Comparison of ENCODE assay signal across 20 mouse cellular contexts in the genomic region with DNA sequence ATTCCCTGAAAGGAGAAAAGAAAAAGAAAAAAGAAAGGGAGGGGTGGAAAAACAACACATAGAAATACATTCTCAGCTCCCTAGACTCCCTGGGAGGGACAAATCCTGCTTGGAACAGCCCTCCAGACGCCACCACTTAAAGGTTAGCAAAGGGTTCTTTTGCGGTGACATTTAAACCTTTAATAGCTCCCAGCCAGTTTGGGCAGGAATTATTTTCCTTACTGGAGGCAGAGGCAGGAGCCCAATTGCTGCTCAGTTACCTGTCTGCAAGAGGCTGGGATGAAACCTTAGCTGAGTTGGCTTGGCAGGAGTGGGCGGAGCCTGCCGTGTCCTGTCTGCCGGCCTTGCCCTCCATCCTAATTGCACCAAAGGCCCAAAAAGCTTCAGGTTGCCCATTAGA.
DNase-seq lines count a peak whose midpoint lies in the region; ATAC-seq lines count a peak whose summit lies in the region.
"Had no signal": no experiment of that assay in that cellular context is flagged by ENCODE, and none has a peak within 500 bp of the region (broad histone marks: within the 10 kb centered on the region; RNA-seq: fewer than 3 reads in every experiment).

No protein-coding gene starts in this region.

- H3K9me3 ChIP-seq in limb, embryonic 11.5 days (ENCODE audit: control insufficient read depth, low read length), result no peaks in the 10 kb centered on the region
- H3K9me3 ChIP-seq in limb, embryonic 10.5 days (replicated peaks), result no peaks in the 10 kb centered on the region
- H3K9me3 ChIP-seq in embryonic facial prominence, embryonic 15.5 days (replicated peaks), result no peaks in the 10 kb centered on the region
- H3K9me3 ChIP-seq in heart, embryonic 12.5 days (replicated peaks), result no peaks in the 10 kb centered on the region
- H3K9me3 ChIP-seq in forebrain, embryonic 13.5 days (replicated peaks), result no peaks in the 10 kb centered on the region
- H3K9me3 ChIP-seq: forebrain, embryonic 10.5 days; midbrain, embryonic 10.5 days had no signal

- 42% methylated on average over 5 of the region's 5 CpGs for WGBS in limb, embryonic 11.5 days
- 53% methylated on average over 5 of the region's 5 CpGs for WGBS in limb, embryonic 10.5 days
- 19% methylated on average over 5 of the region's 5 CpGs for WGBS in embryonic facial prominence, embryonic 15.5 days
- 59% methylated on average over 5 of the region's 5 CpGs for WGBS in heart, embryonic 12.5 days
- WGBS in forebrain, embryonic 13.5 days, result 74% methylated on average over 5 of the region's 5 CpGs

- no peak overlapping the region for H3K27ac ChIP-seq in limb, embryonic 11.5 days (replicated peaks; ENCODE audit: low read depth, low read length)
- H3K27ac ChIP-seq in limb, embryonic 10.5 days, result no peak overlapping the region
- no peak overlapping the region for H3K27ac ChIP-seq in embryonic facial prominence, embryonic 15.5 days (replicated peaks)
- no peak overlapping the region for H3K27ac ChIP-seq in heart, embryonic 12.5 days (ENCODE audit: poor library complexity, severe bottlenecking)
- no peak overlapping the region for H3K27ac ChIP-seq in forebrain, embryonic 13.5 days
- H3K27ac ChIP-seq: forebrain, embryonic 10.5 days; hindbrain, embryonic 14.5 days; layer of hippocampus, adult 2 months; macrophage; midbrain, embryonic 10.5 days had no signal

- no peaks in the 10 kb centered on the region for H3K4me1 ChIP-seq in limb, embryonic 11.5 days (ENCODE audit: control insufficient read depth, insufficient read depth, low read length)
- H3K4me1 ChIP-seq in limb, embryonic 10.5 days, result peaks cover 13% of the 10 kb centered on the region
- H3K4me1 ChIP-seq in embryonic facial prominence, embryonic 15.5 days, result no peaks in the 10 kb centered on the region
- no peaks in the 10 kb centered on the region for H3K4me1 ChIP-seq in heart, embryonic 12.5 days (replicated peaks)
- no peaks in the 10 kb centered on the region for H3K4me1 ChIP-seq in forebrain, embryonic 13.5 days
- H3K4me1 ChIP-seq: forebrain, embryonic 10.5 days; midbrain, embryonic 10.5 days had no signal

- H3K4me2 ChIP-seq in limb, embryonic 11.5 days (ENCODE audit: low read depth, severe bottlenecking), result no peak overlapping the region
- H3K4me2 ChIP-seq in embryonic facial prominence, embryonic 15.5 days (replicated peaks), result no peak overlapping the region
- no peak overlapping the region for H3K4me2 ChIP-seq in heart, embryonic 12.5 days
- no peak overlapping the region for H3K4me2 ChIP-seq in forebrain, embryonic 13.5 days
- H3K4me2 ChIP-seq: hindbrain, embryonic 14.5 days; liver, embryonic 11.5 days had no signal

- no peak overlapping the region for H3K9ac ChIP-seq in limb, embryonic 11.5 days (ENCODE audit: low read length)
- H3K9ac ChIP-seq in embryonic facial prominence, embryonic 15.5 days, result no peak overlapping the region
- no peak overlapping the region for H3K9ac ChIP-seq in heart, embryonic 12.5 days
- no peak overlapping the region for H3K9ac ChIP-seq in forebrain, embryonic 13.5 days
- H3K9ac ChIP-seq: hindbrain, embryonic 14.5 days had no signal

- no peak for DNase-seq in limb, embryonic 11.5 days (ENCODE audit: low spot score)
- DNase-seq in limb, embryonic 10.5 days (ENCODE audit: low spot score), result no peak
- DNase-seq in embryo, embryonic 11 days, result peak; percentile 38
- peak; percentile 26 to 29 for DNase-seq in kidney, postnatal 4 days
- DNase-seq in spleen, postnatal 14 days (ENCODE audit: low spot score in 2 of 2), result no peak
- DNase-seq: adrenal gland, postnatal 10 days; B cell, adult 2 months; cerebellum, adult 9-10 months; layer of hippocampus, postnatal 36 days; right cerebral cortex, postnatal 4 days; thymus, postnatal 25 days had no signal

- H3K4me3 ChIP-seq in limb, embryonic 11.5 days (ENCODE audit: low read depth, low read length), result no peak overlapping the region
- H3K4me3 ChIP-seq in limb, embryonic 10.5 days, result no peak overlapping the region
- no peak overlapping the region for H3K4me3 ChIP-seq in embryonic facial prominence, embryonic 15.5 days (replicated peaks)
- no peak overlapping the region for H3K4me3 ChIP-seq in heart, embryonic 12.5 days
- no peak overlapping the region for H3K4me3 ChIP-seq in forebrain, embryonic 13.5 days
- H3K4me3 ChIP-seq: forebrain, embryonic 10.5 days; layer of hippocampus, adult 2 months; midbrain, embryonic 10.5 days had no signal

- H3K27me3 ChIP-seq in limb, embryonic 11.5 days (ENCODE audit: control insufficient read depth, insufficient read depth, low read length), result no peaks in the 10 kb centered on the region
- H3K27me3 ChIP-seq in limb, embryonic 10.5 days (ENCODE audit: low read depth, poor library complexity, severe bottlenecking), result no peaks in the 10 kb centered on the region
- no peaks in the 10 kb centered on the region for H3K27me3 ChIP-seq in embryonic facial prominence, embryonic 15.5 days
- H3K27me3 ChIP-seq in heart, embryonic 12.5 days (replicated peaks), result no peaks in the 10 kb centered on the region
- no peaks in the 10 kb centered on the region for H3K27me3 ChIP-seq in forebrain, embryonic 13.5 days

- 0 out of 2 replicates have a peak, but pooled peaks have one; percentile 35 for ATAC-seq in limb, embryonic 11.5 days (ENCODE audit: insufficient number of reproducible peaks, low FRiP score, low TSS enrichment, low read depth)
- ATAC-seq in embryonic facial prominence, embryonic 15.5 days (ENCODE audit: insufficient number of reproducible peaks, low FRiP score, low TSS enrichment, low read depth), result peak; percentile 85
- ATAC-seq in heart, embryonic 12.5 days (ENCODE audit: insufficient number of reproducible peaks, low FRiP score), result no peak
- ATAC-seq in forebrain, embryonic 13.5 days, result no peak

- H3K36me3 ChIP-seq in limb, embryonic 11.5 days (ENCODE audit: control insufficient read depth, insufficient read depth, low read length), result no peaks in the 10 kb centered on the region
- H3K36me3 ChIP-seq in limb, embryonic 10.5 days, result no peaks in the 10 kb centered on the region
- no peaks in the 10 kb centered on the region for H3K36me3 ChIP-seq in embryonic facial prominence, embryonic 15.5 days
- no peaks in the 10 kb centered on the region for H3K36me3 ChIP-seq in heart, embryonic 12.5 days
- no peaks in the 10 kb centered on the region for H3K36me3 ChIP-seq in forebrain, embryonic 13.5 days (ENCODE audit: poor library complexity, severe bottlenecking)
- H3K36me3 ChIP-seq: forebrain, embryonic 10.5 days; midbrain, embryonic 10.5 days had no signal

Comparison
In these comparisons a context has a peak if more than half of its experiments do, and no peak if none do; other contexts are left out.
1. ATAC-seq: peak in limb, embryonic 11.5 days (single experiment) and embryonic facial prominence, embryonic 15.5 days (single experiment); none in heart, embryonic 12.5 days (single experiment) and forebrain, embryonic 13.5 days (single experiment).
2. DNase-seq: peak in embryo, embryonic 11 days (single experiment) and kidney, postnatal 4 days (2 of 2); none in limb, embryonic 11.5 days (single experiment), limb, embryonic 10.5 days (single experiment) and spleen, postnatal 14 days (0 of 2).